Mouse (Mus musculus): ENCODE results near the gene Ccni.

GRCm38 (mm10) chr5:93236541-93236940 is 30.2 kb upstream of the Ccni start:
- TF ChIP-seq CTCF (IDR thresholded peaks at IDR 0.05): no peak
- TF ChIP-seq EP300 (IDR thresholded peaks at IDR 0.05; ENCODE audit: insufficient read depth, low read depth, low read length): no peak

Measured in heart, adult 2 months (tissue).